Mouse (Mus musculus): Measurements from ENCODE around the gene Aasdh. TPM values are rescaled to one million over a fixed set of nuclear protein-coding genes. Genes with fewer than 3 reads are reported as not detected.
A peak's percentile ranks its signal among the peaks of the same experiment; 100 is the strongest.

The Aasdh gene
- polyA plus RNA-seq, 1 experiment from 2014 or later: 18.5 TPM

GRCm38 (mm10) chr5:76855829-76856600 lies 49.3 kb downstream of the Aasdh start:
- Histone ChIP-seq H3K4me3 (peak overlapping the region; percentile 11), H3K9me3 (no peaks in the 10 kb centered on the region), H3K4me2 (replicated peaks) (peak overlapping the region; percentile 45), H3K4me1 (peaks cover 11% of the 10 kb centered on the region; the same call in 1 of the 2 replicates), H3K36me3 (peaks cover 66% of the 10 kb centered on the region), H3K9ac (no peak overlapping the region), H3K27me3 (replicated peaks) (peaks cover 30% of the 10 kb centered on the region), H3K27ac (no peak overlapping the region)
- ATAC-seq (ENCODE audit: low FRiP score, low read depth): no peak
- 20% methylated on average over 25 of the region's 25 CpGs for WGBS

GRCm38 (mm10) chr5:76853549-76853948 lies 51.8 kb downstream of the Aasdh start:
- H3K4me2 ChIP-seq (replicated peaks): no peak overlapping the region
- H3K4me1 ChIP-seq: peaks cover 11% of the 10 kb centered on the region; the same call in 1 of the 2 replicates
- peaks cover 30% of the 10 kb centered on the region for H3K27me3 ChIP-seq (replicated peaks)
- H3K9me3 ChIP-seq: no peaks in the 10 kb centered on the region
- H3K4me3 ChIP-seq: no peak overlapping the region
- no peak overlapping the region for H3K27ac ChIP-seq
- peaks cover 57% of the 10 kb centered on the region for H3K36me3 ChIP-seq
- peak; percentile 74; the same call in 1 of the 2 replicates for ATAC-seq (ENCODE audit: low FRiP score, low read depth)
- H3K9ac ChIP-seq: no peak overlapping the region
- WGBS: 16% methylated on average over 10 of the region's 10 CpGs

- Histone ChIP-seq H3K9me3 (no peaks in the 10 kb centered on the region), H3K9ac (no peak overlapping the region), H3K27me3 (replicated peaks) (peaks cover 14% of the 10 kb centered on the region), H3K4me3 (no peak overlapping the region), H3K4me1 (no peaks in the 10 kb centered on the region), H3K4me2 (replicated peaks) (no peak overlapping the region), H3K27ac (no peak overlapping the region), H3K36me3 (peaks cover 40% of the 10 kb centered on the region)
- WGBS: 83% methylated on average over 4 of the region's 4 CpGs
- ATAC-seq (ENCODE audit: low FRiP score, low read depth): no peak
Measured at GRCm38 (mm10) chr5:76851316-76851715, 54.0 kb downstream of the Aasdh start.

- Histone ChIP-seq H3K4me1 (peaks cover 17% of the 10 kb centered on the region; the same call in 1 of the 2 replicates), H3K9ac (no peak overlapping the region), H3K27ac (no peak overlapping the region), H3K36me3 (peaks cover 27% of the 10 kb centered on the region), H3K9me3 (no peaks in the 10 kb centered on the region), H3K4me3 (no peak overlapping the region), H3K27me3 (replicated peaks) (no peaks in the 10 kb centered on the region), H3K4me2 (replicated peaks) (no peak overlapping the region)
- WGBS: 84% methylated on average over 6 of the region's 6 CpGs
- ATAC-seq (ENCODE audit: low FRiP score, low read depth): no peak
Measured at GRCm38 (mm10) chr5:76847106-76847505, 58.2 kb downstream of the Aasdh start.

GRCm38 (mm10) chr5:76844618-76845186 lies 60.6 kb downstream of the Aasdh start:
- H3K9ac ChIP-seq: no peak overlapping the region
- no peak overlapping the region for H3K4me2 ChIP-seq (replicated peaks)
- H3K4me3 ChIP-seq: no peak overlapping the region
- no peaks in the 10 kb centered on the region for H3K9me3 ChIP-seq
- no peak for ATAC-seq (ENCODE audit: low FRiP score, low read depth)
- no peaks in the 10 kb centered on the region for H3K27me3 ChIP-seq (replicated peaks)
- peaks cover 19% of the 10 kb centered on the region for H3K36me3 ChIP-seq
- 69% methylated on average over 14 of the region's 14 CpGs for WGBS
- H3K27ac ChIP-seq: no peak overlapping the region
- peaks cover 17% of the 10 kb centered on the region; the same call in 1 of the 2 replicates for H3K4me1 ChIP-seq

GRCm38 (mm10) chr5:76843851-76844419 lies 61.4 kb downstream of the Aasdh start:
- Histone ChIP-seq H3K4me2 (replicated peaks) (no peak overlapping the region), H3K36me3 (peaks cover 14% of the 10 kb centered on the region; the same call in 1 of the 2 replicates), H3K4me1 (peaks cover 17% of the 10 kb centered on the region; the same call in 1 of the 2 replicates), H3K9me3 (no peaks in the 10 kb centered on the region), H3K27ac (no peak overlapping the region), H3K4me3 (no peak overlapping the region), H3K9ac (no peak overlapping the region), H3K27me3 (replicated peaks) (no peaks in the 10 kb centered on the region)
- ATAC-seq (ENCODE audit: low FRiP score, low read depth): no peak
- WGBS: 90% methylated on average over 9 of the region's 9 CpGs

- H3K9ac ChIP-seq: no peak overlapping the region
- H3K4me3 ChIP-seq: no peak overlapping the region
- H3K4me2 ChIP-seq (replicated peaks): no peak overlapping the region
- ATAC-seq (ENCODE audit: low FRiP score, low read depth): 0 out of 2 replicates have a peak, but pooled peaks have one; percentile 17
- H3K36me3 ChIP-seq: peaks cover 9% of the 10 kb centered on the region; the same call in 1 of the 2 replicates
- no peak overlapping the region for H3K27ac ChIP-seq
- no peaks in the 10 kb centered on the region for H3K9me3 ChIP-seq
- no peaks in the 10 kb centered on the region for H3K27me3 ChIP-seq (replicated peaks)
- WGBS: 24% methylated on average over 4 of the region's 4 CpGs
- peaks cover 17% of the 10 kb centered on the region; the same call in 1 of the 2 replicates for H3K4me1 ChIP-seq
Measured at GRCm38 (mm10) chr5:76843448-76843847, 61.9 kb downstream of the Aasdh start.

GRCm38 (mm10) chr5:76841859-76842258 lies 63.5 kb downstream of the Aasdh start:
- Histone ChIP-seq H3K27ac (no peak overlapping the region), H3K9me3 (no peaks in the 10 kb centered on the region), H3K4me2 (replicated peaks) (no peak overlapping the region), H3K4me3 (no peak overlapping the region), H3K36me3 (peaks cover 9% of the 10 kb centered on the region; the same call in 1 of the 2 replicates), H3K4me1 (peaks cover 17% of the 10 kb centered on the region; the same call in 1 of the 2 replicates), H3K9ac (no peak overlapping the region), H3K27me3 (replicated peaks) (no peaks in the 10 kb centered on the region)
- no peak for ATAC-seq (ENCODE audit: low FRiP score, low read depth)
- whole genome bisulfite sequencing: 87% methylated on average over 2 of the region's 2 CpGs

- Histone ChIP-seq H3K27me3 (replicated peaks) (no peaks in the 10 kb centered on the region), H3K27ac (no peak overlapping the region), H3K9me3 (no peaks in the 10 kb centered on the region), H3K36me3 (0 out of 2 replicates have a peak, but pooled peaks cover 3% of the 10 kb centered on the region), H3K4me3 (no peak overlapping the region), H3K9ac (no peak overlapping the region), H3K4me1 (peaks cover 9% of the 10 kb centered on the region; the same call in 1 of the 2 replicates), H3K4me2 (replicated peaks) (no peak overlapping the region)
- WGBS: 88% methylated on average over 6 of the region's 6 CpGs
- ATAC-seq (ENCODE audit: low FRiP score, low read depth): no peak
Measured at GRCm38 (mm10) chr5:76839786-76840185, 65.5 kb downstream of the Aasdh start.

GRCm38 (mm10) chr5:76837018-76837417 lies 68.3 kb downstream of the Aasdh start:
- Histone ChIP-seq H3K4me1 (peaks cover 4% of the 10 kb centered on the region; the same call in 1 of the 2 replicates), H3K4me2 (replicated peaks) (no peak overlapping the region), H3K27me3 (replicated peaks) (no peaks in the 10 kb centered on the region), H3K4me3 (no peak overlapping the region), H3K36me3 (peaks cover 6% of the 10 kb centered on the region; the same call in 1 of the 2 replicates), H3K9me3 (no peaks in the 10 kb centered on the region), H3K27ac (no peak overlapping the region), H3K9ac (no peak overlapping the region)
- ATAC-seq (ENCODE audit: low FRiP score, low read depth): no peak
- 63% methylated on average over 5 of the region's 5 CpGs for WGBS

- WGBS: 56% methylated on average over 17 of the region's 17 CpGs
- no peak for ATAC-seq (ENCODE audit: low FRiP score, low read depth)
- no peak overlapping the region for H3K4me3 ChIP-seq
- peaks cover 4% of the 10 kb centered on the region; the same call in 1 of the 2 replicates for H3K4me1 ChIP-seq
- 0 out of 2 replicates have a peak, but pooled peaks cover 3% of the 10 kb centered on the region for H3K9me3 ChIP-seq
- no peak overlapping the region for H3K27ac ChIP-seq
- H3K9ac ChIP-seq: no peak overlapping the region
- no peaks in the 10 kb centered on the region for H3K27me3 ChIP-seq (replicated peaks)
- H3K36me3 ChIP-seq: peaks cover 18% of the 10 kb centered on the region; the same call in 1 of the 2 replicates
- no peak overlapping the region for H3K4me2 ChIP-seq (replicated peaks)
Measured at GRCm38 (mm10) chr5:76832529-76833210, 72.6 kb downstream of the Aasdh start.
